Comparison of ENCODE assay signal across 28 mouse cellular contexts in genomic region chr2:34168191-34168590, GRCm38 (mm10).
DNase-seq lines count a peak whose midpoint lies in the region; ATAC-seq and TF ChIP-seq lines count a peak whose summit lies in the region.
"Had no signal": no experiment of that assay in that cellular context is flagged by ENCODE, and none has a peak within 500 bp of the region (broad histone marks: within the 10 kb centered on the region; RNA-seq: fewer than 3 reads in every experiment).

No protein-coding gene starts in this region.

- H3K4me3 ChIP-seq in hindbrain, embryonic 10.5 days, result no peak overlapping the region
- no peak overlapping the region for H3K4me3 ChIP-seq in hindbrain, embryonic 16.5 days (ENCODE audit: low read length)
- H3K4me3 ChIP-seq in liver, adult 2 months (ENCODE audit: insufficient read depth, low read depth, low read length), result no peak overlapping the region
- H3K4me3 ChIP-seq in liver, postnatal 0 days (ENCODE audit: low read depth, low read length), result no peak overlapping the region
- no peak overlapping the region for H3K4me3 ChIP-seq in embryonic facial prominence, embryonic 10.5 days
- H3K4me3 ChIP-seq in hindbrain, embryonic 14.5 days (replicated peaks; ENCODE audit: low read length), result no peak overlapping the region
- H3K4me3 ChIP-seq: forebrain, embryonic 13.5 days; heart, embryonic 12.5 days; limb, embryonic 13.5 days; liver, embryonic 13.5 days; neural tube, embryonic 12.5 days had no signal

- no peak for DNase-seq in hindbrain, embryonic 10.5 days (ENCODE audit: low spot score)
- DNase-seq in liver, adult 2 months (ENCODE audit: extremely low read depth, low read depth, low spot score), result no peak
- DNase-seq in liver, postnatal 0 days, result no peak
- no peak for DNase-seq in embryonic facial prominence, embryonic 10.5 days (ENCODE audit: low spot score)
- no peak for DNase-seq in hindbrain, embryonic 14.5 days (ENCODE audit: low spot score)
- no peak for DNase-seq in cerebellum, adult 11 months
- DNase-seq: adrenal gland, adult 2 months; B cell, adult 2 months; cerebellum, adult 11-12 months; cerebellum, postnatal 14 days; gastrocnemius, postnatal 10 days; heart, postnatal 10 days; kidney, postnatal 4 days; layer of hippocampus, adult 9-11 months; liver, embryonic 13.5 days; lung, embryonic 14.5 days; right cerebral cortex, adult 18-20 months; thymus, adult 18-20 months; thymus, postnatal 36 days had no signal

- TF ChIP-seq EP300 in liver, postnatal 0 days (IDR thresholded peaks at IDR 0.05; ENCODE audit: low read depth), result no peak

- no peaks in the 10 kb centered on the region for H3K4me1 ChIP-seq in hindbrain, embryonic 10.5 days (replicated peaks)
- H3K4me1 ChIP-seq in hindbrain, embryonic 16.5 days (ENCODE audit: control insufficient read depth, insufficient read depth, low read depth, low read length), result no peaks in the 10 kb centered on the region
- peaks cover 11% of the 10 kb centered on the region for H3K4me1 ChIP-seq in liver, adult 2 months (ENCODE audit: control insufficient read depth, insufficient read depth, low read length)
- peaks cover 5% of the 10 kb centered on the region; the same call in 1 of the 2 replicates for H3K4me1 ChIP-seq in liver, postnatal 0 days (ENCODE audit: insufficient read depth)
- peaks cover 9% of the 10 kb centered on the region for H3K4me1 ChIP-seq in embryonic facial prominence, embryonic 10.5 days
- no peaks in the 10 kb centered on the region; the same call in 1 of the 2 replicates for H3K4me1 ChIP-seq in hindbrain, embryonic 14.5 days (replicated peaks; ENCODE audit: control insufficient read depth, insufficient read depth, low read length)
- H3K4me1 ChIP-seq: heart, embryonic 12.5 days; liver, embryonic 13.5 days; neural tube, embryonic 12.5 days had no signal

- H3K27ac ChIP-seq in hindbrain, embryonic 10.5 days, result peak overlapping the region; percentile 29; the same call in 1 of the 2 replicates
- no peak overlapping the region for H3K27ac ChIP-seq in hindbrain, embryonic 16.5 days (ENCODE audit: low read depth, low read length)
- H3K27ac ChIP-seq in liver, adult 2 months (replicated peaks; ENCODE audit: insufficient read depth, low read depth, low read length), result peak overlapping the region; percentile 13; the same call in 1 of the 2 replicates
- no peak overlapping the region for H3K27ac ChIP-seq in liver, postnatal 0 days (ENCODE audit: low read depth)
- H3K27ac ChIP-seq in embryonic facial prominence, embryonic 10.5 days (replicated peaks), result peak overlapping the region; percentile 10; the same call in 1 of the 2 replicates
- H3K27ac ChIP-seq in hindbrain, embryonic 14.5 days, result 0 out of 2 replicates have a peak overlapping the region, but pooled peaks have one; percentile 3
- H3K27ac ChIP-seq: forebrain, embryonic 13.5 days; limb, embryonic 13.5 days; liver, embryonic 13.5 days; neural tube, embryonic 12.5 days had no signal

- no peak overlapping the region for H3K9ac ChIP-seq in hindbrain, embryonic 16.5 days (ENCODE audit: low read depth, low read length)
- H3K9ac ChIP-seq in liver, adult 2 months (ENCODE audit: low read depth, low read length), result no peak overlapping the region
- no peak overlapping the region for H3K9ac ChIP-seq in liver, postnatal 0 days (replicated peaks)
- H3K9ac ChIP-seq in hindbrain, embryonic 14.5 days, result no peak overlapping the region
- H3K9ac ChIP-seq: forebrain, embryonic 13.5 days; heart, embryonic 12.5 days; limb, embryonic 13.5 days; liver, embryonic 13.5 days; lung, embryonic 14.5 days; neural tube, embryonic 12.5 days had no signal

- no peak for TF ChIP-seq CTCF in liver, adult 2 months (IDR thresholded peaks at IDR 0.05; ENCODE audit: low read depth, low read length)
- TF ChIP-seq CTCF in liver, postnatal 0 days (IDR thresholded peaks at IDR 0.05; ENCODE audit: low read depth), result no peak

- no peaks in the 10 kb centered on the region for H3K79me2 ChIP-seq in liver, adult 2 months (ENCODE audit: control insufficient read depth, insufficient read depth, low read length)

- H3K4me2 ChIP-seq in hindbrain, embryonic 16.5 days (ENCODE audit: low read length), result no peak overlapping the region
- H3K4me2 ChIP-seq in liver, postnatal 0 days (ENCODE audit: low read depth, low read length), result no peak overlapping the region
- H3K4me2 ChIP-seq in hindbrain, embryonic 14.5 days (replicated peaks), result no peak overlapping the region
- H3K4me2 ChIP-seq: forebrain, embryonic 13.5 days; heart, embryonic 12.5 days; limb, embryonic 13.5 days; liver, embryonic 13.5 days; lung, embryonic 14.5 days; neural tube, embryonic 12.5 days had no signal

- H3K9me3 ChIP-seq in hindbrain, embryonic 10.5 days, result no peaks in the 10 kb centered on the region
- no peaks in the 10 kb centered on the region for H3K9me3 ChIP-seq in hindbrain, embryonic 16.5 days (ENCODE audit: control insufficient read depth, low read length)
- no peaks in the 10 kb centered on the region for H3K9me3 ChIP-seq in liver, postnatal 0 days (ENCODE audit: low read length)
- H3K9me3 ChIP-seq in embryonic facial prominence, embryonic 10.5 days, result no peaks in the 10 kb centered on the region
- no peaks in the 10 kb centered on the region for H3K9me3 ChIP-seq in hindbrain, embryonic 14.5 days (ENCODE audit: control insufficient read depth, low read length)
- H3K9me3 ChIP-seq: forebrain, embryonic 13.5 days; G1E; heart, embryonic 12.5 days; limb, embryonic 13.5 days; liver, embryonic 13.5 days; neural tube, embryonic 12.5 days had no signal

- no peak for ATAC-seq in hindbrain, embryonic 16.5 days
- ATAC-seq in liver, postnatal 0 days, result no peak
- no peak for ATAC-seq in hindbrain, embryonic 14.5 days (ENCODE audit: low FRiP score)
- ATAC-seq: forebrain, embryonic 13.5 days; inflammation-experienced regulatory T-cells, adult 6 months; Patski had no signal

- 65% methylated on average over 3 of the region's 3 CpGs for WGBS in hindbrain, embryonic 10.5 days
- 66% methylated on average over 3 of the region's 3 CpGs for WGBS in hindbrain, embryonic 16.5 days
- 35% methylated on average over 3 of the region's 3 CpGs for WGBS in liver, adult 2 months
- WGBS in liver, postnatal 0 days (ENCODE audit: insufficient replicate concordance), result 65% methylated on average over 3 of the region's 3 CpGs
- 64% methylated on average over 3 of the region's 3 CpGs for WGBS in embryonic facial prominence, embryonic 10.5 days
- WGBS in hindbrain, embryonic 14.5 days, result 73% methylated on average over 3 of the region's 3 CpGs

- H3K36me3 ChIP-seq in hindbrain, embryonic 10.5 days, result peaks cover 24% of the 10 kb centered on the region
- peaks cover 8% of the 10 kb centered on the region for H3K36me3 ChIP-seq in hindbrain, embryonic 16.5 days (ENCODE audit: control insufficient read depth, insufficient read depth, low read length)
- no peaks in the 10 kb centered on the region for H3K36me3 ChIP-seq in liver, adult 2 months (ENCODE audit: control insufficient read depth, insufficient read depth, low read length)
- 0 out of 2 replicates have a peak, but pooled peaks cover 3% of the 10 kb centered on the region for H3K36me3 ChIP-seq in liver, postnatal 0 days (replicated peaks; ENCODE audit: insufficient read depth, low read length)
- H3K36me3 ChIP-seq in embryonic facial prominence, embryonic 10.5 days (replicated peaks), result peaks cover 27% of the 10 kb centered on the region
- H3K36me3 ChIP-seq in hindbrain, embryonic 14.5 days (replicated peaks; ENCODE audit: control insufficient read depth, insufficient read depth), result peaks cover 31% of the 10 kb centered on the region

- no peak for TF ChIP-seq POLR2A in liver, adult 2 months (IDR thresholded peaks at IDR 0.05; ENCODE audit: extremely low read depth, insufficient read depth, low read length)

- no peaks in the 10 kb centered on the region for H3K27me3 ChIP-seq in hindbrain, embryonic 10.5 days (ENCODE audit: insufficient read depth, poor library complexity, severe bottlenecking)
- no peaks in the 10 kb centered on the region for H3K27me3 ChIP-seq in hindbrain, embryonic 16.5 days (replicated peaks; ENCODE audit: control insufficient read depth, insufficient read depth, low read length)
- no peaks in the 10 kb centered on the region for H3K27me3 ChIP-seq in liver, adult 2 months (ENCODE audit: control insufficient read depth, insufficient read depth, low read length)
- no peaks in the 10 kb centered on the region for H3K27me3 ChIP-seq in liver, postnatal 0 days (ENCODE audit: insufficient read depth, low read length)
- no peaks in the 10 kb centered on the region for H3K27me3 ChIP-seq in embryonic facial prominence, embryonic 10.5 days (replicated peaks; ENCODE audit: low read depth, poor library complexity, severe bottlenecking)
- H3K27me3 ChIP-seq in hindbrain, embryonic 14.5 days (ENCODE audit: control insufficient read depth, insufficient read depth, low read length), result no peaks in the 10 kb centered on the region
- H3K27me3 ChIP-seq: CH12.LX; forebrain, embryonic 13.5 days; heart, embryonic 12.5 days; limb, embryonic 13.5 days; liver, embryonic 13.5 days; neural tube, embryonic 12.5 days; Patski had no signal

Comparison
In these comparisons a context has a peak if more than half of its experiments do, and no peak if none do; other contexts are left out.
1. H3K27ac ChIP-seq: peak in hindbrain, embryonic 10.5 days (single experiment), liver, adult 2 months (single experiment), embryonic facial prominence, embryonic 10.5 days (single experiment) and hindbrain, embryonic 14.5 days (single experiment); none in hindbrain, embryonic 16.5 days (single experiment) and liver, postnatal 0 days (single experiment).